Mouse (Mus musculus) R1 (cell line): ENCODE results near the gene Mrpl30.

Experiments
- DNase-seq: peaks from one replicate; pipeline ENCODE4 v3.0.0-alpha.2; 2018; ENCODE audit warnings: low read depth, low spot score

Mrpl30 gene

DNA sequence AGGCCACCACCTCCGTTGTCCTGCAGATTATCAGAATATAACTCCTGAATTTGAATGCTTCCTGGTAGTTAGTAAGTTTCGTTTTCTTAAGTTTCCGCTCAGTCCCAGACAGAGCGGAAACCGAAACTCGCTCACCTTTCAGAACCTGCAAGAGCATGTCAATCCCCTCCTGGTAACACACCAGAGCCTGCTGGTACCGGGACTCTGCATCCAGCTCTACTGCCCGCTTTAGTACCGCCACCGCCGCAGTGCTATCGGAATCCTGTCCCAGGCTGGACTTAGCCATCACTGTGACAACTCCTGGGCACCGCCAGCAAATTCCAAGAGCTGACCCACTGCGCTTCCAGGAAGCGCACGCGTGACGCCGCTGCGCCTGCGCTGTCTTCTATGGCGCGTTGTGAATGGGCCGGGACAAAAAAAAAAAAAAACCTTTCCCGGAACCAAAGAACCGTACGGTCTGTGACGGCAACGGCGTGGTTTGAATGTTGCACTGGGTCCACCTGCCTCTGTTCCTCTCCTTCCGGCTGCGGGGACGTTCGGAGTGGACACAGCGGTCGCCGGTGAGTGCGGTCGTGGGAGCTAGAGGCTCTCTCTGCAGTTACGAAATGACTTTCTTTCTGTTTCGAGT, at the start of gene Mrpl30, which contains the start of gene Mitd1:
TSS of gene Mrpl30 (plus strand) at position 453 of the 628 bp plus-strand sequence.
TSS of gene Mitd1 (minus strand) at position 387 of the 628 bp plus-strand sequence.
- DNase-seq, result peak; percentile 94

GRCm38 (mm10) chr1:37846878-37847277, 43.4 kb upstream of the Mrpl30 start:
- DNase-seq, result no peak

DNA sequence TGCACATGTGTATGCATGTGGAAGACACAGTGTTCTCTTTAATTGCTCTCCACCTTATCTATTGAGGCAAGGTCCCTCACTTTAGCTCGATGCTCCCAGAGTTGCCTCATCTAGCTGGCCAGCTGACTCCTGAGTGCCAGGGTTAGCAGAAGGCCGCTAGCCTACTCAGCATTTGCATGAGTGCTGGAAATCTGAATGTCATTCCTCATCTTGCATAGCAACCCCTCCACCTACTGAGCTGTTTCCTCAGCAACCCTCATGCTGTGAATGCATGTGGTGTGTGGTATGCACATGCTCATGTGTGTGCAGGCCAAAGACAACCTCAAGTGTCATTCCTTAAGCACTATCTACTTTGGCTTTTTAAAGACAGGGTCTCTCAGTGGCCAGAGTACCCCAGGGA, 39.6 kb upstream of the Mrpl30 start:
- no peak for DNase-seq

- DNase-seq, result peak; percentile 98
These were observed 25.5 kb upstream of the Mrpl30 start for GRCm38 (mm10) chr1:37864511-37865400.

- no peak for DNase-seq
These were observed 24.7 kb upstream of the Mrpl30 start for GRCm38 (mm10) chr1:37865401-37866215.

- DNase-seq, result no peak
These were observed 24.0 kb upstream of the Mrpl30 start, which contains the start of gene Tsga10 for GRCm38 (mm10) chr1:37866286-37866685. Gene Tsga10 (minus strand): TSS chr1:37866429.

DNA sequence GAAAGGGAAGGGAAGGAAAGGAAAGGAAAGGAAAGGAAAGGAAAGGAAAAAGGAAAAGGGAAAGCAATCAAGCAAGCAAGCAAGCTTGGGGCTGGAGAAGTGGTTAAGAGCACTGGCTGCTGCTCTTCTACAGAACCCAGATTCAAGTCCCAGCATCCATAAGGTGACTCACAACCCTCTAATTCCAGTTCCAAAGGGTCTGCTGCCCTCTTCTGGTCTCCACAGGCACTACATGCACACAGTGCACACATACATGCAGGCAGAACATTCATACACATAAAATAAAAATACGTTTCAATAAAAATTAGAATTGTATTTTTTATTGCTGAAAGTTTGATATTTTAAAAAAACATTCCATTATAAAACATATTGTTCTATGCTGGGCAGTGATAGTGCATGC, 23.2 kb upstream of the Mrpl30 start:
- peak; percentile 80 for DNase-seq

DNA sequence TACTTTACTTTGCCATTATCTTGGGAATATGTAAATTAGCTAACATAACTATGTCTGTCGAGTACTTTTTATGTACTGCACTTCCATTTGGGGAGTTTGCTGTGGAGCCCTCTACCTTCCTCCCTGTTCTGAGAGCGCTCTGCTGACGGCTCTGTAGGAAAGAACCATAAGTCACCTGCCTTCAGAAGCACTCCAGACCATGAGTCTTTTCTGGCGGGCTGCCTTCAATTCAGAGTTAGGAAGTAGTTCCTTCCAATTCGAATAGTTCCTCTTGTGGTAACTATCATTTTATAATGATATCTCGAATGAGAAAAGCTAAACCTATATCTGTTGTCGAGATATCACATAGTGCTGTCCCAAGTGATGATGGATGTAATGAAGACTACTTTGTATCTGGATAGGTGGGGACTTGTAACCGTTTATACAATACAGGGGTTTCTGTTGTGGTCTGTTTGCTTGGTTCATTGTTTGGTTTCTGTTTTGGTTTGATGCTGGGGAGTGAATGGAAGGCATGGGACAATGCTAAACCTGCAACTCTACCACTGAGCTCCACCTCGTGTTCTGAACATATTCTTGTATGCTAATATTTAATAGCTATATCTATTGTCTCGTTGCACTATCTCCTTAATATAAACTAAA, 22.5 kb upstream of the Mrpl30 start:
- no peak for DNase-seq

- DNase-seq, result no peak
These were observed 21.6 kb upstream of the Mrpl30 start for GRCm38 (mm10) chr1:37868640-37869039.

DNA sequence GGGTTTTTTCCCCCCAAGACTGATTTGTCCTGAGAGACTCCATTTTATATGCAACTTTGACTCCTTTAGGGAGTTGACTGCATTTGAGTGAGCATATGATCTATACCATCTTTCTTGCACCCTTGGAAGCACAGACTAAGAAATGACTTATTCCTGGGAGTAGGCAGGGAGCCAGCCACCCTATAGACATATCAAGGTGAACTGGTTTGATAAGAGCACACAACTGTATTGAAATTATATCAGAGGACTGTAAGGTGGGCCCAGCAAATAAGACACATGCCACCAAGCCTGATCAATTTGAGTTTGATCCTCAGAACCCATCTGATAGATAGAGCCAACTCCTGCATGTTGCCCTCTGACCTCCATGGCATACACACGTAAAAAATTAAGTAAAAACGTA, 20.9 kb upstream of the Mrpl30 start:
- DNase-seq, result no peak

- peak; percentile 65 for DNase-seq
These were observed 18.6 kb upstream of the Mrpl30 start, which contains the start of gene Lipt1 for GRCm38 (mm10) chr1:37871704-37872103. Gene Lipt1 (plus strand): TSS chr1:37871738.

GRCm38 (mm10) chr1:37872131-37873067, 17.9 kb upstream of the Mrpl30 start:
- peak; percentile 95 for DNase-seq

- DNase-seq, result no peak
These were observed 17.1 kb upstream of the Mrpl30 start for GRCm38 (mm10) chr1:37873157-37873556.

DNA sequence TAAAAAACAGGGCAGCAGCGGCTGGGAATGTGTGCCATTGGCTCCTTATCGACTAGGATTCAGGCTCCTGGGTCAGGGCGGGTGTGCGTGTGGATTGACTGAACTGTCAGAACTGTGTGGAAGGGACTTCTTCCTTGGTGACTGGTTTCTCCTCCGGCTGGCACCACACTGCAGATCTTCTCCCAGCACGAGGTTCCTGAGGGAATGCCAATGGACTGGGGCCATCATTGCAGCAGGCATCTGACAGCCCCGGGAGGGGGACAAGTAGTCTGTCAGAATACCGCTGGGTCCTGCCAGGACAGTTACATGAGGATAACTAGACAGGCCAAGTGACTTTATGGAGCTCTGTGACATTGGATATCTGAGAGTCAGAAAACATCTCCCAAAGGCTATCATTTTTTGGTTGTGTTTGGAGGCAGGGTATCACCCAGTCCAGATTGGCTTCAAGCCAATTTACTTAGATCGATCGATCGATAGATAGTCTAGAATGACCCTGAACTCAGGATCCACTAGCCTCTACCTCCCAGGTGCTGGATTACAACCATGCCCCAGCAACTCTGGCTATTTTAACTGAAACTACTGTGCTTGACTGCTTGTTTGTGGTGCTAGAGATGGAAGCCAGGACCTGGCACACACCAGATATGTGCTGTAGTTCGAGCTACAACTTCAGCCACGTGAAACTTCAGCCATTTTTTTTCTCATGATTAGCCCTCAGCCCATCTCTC, 12.4 kb upstream of the Mrpl30 start:
- no peak for DNase-seq

DNA sequence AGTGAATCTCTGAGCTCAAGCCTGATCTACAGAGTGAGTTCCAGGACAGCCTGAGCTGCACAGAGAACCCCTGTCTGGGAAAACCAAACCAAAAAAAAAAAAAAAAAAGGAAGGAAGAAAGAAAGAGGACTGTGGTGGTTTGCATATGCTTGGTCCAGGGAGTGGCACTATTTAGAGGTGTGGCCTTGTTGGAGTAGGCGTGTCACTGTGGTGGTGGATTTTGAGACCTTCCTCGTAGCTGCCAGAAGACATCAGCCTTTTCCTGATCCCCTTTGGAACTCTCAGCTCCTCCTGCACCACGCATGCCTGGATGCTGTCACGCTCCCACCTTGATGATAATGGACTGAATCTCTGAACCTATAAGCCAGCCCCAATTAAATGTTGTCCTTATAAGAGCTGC, 6.9 kb upstream of the Mrpl30 start:
- peak; percentile 66 for DNase-seq

DNA sequence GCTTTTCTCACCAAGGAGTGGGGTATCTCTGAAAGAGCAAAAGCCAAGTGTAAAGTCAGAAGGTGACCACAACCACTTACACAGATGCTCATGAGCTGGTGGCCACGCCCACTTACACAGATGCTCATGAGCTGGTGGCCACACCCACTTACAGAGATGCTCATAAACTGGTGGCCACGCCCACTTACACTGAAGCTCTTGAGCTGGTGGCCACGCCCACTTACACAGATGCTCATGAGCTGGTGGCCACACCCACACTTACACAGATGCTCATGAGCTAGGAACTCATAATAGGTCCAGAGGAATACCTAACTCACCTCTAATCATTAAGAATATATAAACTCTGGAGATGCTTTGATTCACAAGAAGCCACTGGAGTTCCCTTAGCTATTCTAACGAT, 5.8 kb upstream of the Mrpl30 start:
- DNase-seq, result peak; percentile 91

DNA sequence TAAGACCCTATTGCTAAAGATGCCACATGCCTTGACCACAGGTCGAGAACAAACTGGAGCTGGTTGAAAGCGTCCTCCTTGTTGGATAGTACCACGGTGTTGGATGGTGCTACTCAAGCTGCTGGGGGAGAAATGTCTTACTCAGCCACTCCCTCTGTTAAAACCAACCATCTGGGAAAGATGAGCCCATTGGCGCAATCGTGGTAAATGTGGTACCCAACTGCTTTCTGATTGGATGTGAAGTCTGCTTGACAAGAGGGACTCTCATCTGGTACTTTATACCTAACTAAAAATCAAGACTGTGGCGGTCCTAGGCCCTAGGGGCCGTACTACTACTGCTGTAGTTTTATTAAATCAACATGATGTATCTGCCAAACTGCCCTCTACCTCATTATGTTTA, 1.1 kb upstream of the Mrpl30 start:
- DNase-seq, result no peak

DNA sequence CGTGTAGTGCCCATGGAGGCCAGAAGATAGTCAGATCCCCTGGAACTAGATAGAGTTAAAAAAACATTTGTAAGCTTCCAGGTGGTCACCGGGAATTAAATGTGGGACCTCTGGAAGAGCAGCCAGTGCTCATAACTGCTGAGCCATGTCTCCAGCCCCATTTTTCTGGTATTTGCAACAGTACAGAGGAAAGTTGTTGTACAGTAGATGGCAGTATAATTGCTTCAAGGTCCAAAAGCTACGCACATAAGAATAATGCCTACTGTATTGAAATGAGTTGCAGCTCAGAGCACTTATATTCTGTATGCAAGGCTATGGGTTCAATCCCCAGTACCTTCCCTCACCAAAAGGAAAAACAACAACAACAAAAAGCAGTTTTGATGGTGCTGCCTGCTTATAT, 1.1 kb downstream of the Mrpl30 start:
- DNase-seq, result no peak

GRCm38 (mm10) chr1:37894606-37895005, 4.3 kb downstream of the Mrpl30 start:
- no peak for DNase-seq

DNA sequence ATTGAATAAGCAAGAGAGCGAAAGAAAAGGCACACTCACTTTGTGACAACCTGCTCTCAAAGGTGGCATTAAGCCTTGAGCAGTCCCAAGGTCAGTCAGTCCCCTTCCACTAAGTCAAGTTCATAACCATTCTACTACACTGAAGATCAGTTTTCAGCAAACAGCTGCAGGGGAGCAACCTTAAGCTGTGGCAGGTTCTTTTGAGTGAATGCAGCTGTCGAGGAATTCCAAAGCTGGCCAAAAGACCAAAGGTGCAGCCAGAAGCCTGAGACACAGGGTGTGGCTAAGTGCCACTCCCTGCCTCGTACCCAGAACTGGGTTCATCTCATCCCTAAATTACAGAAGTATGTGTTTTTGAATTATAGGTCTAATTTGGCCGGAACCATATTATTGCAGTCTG, 9.5 kb downstream of the Mrpl30 start:
- no peak for DNase-seq
